26 mouse cellular contexts compared by ENCODE assay signal in the genomic region with DNA sequence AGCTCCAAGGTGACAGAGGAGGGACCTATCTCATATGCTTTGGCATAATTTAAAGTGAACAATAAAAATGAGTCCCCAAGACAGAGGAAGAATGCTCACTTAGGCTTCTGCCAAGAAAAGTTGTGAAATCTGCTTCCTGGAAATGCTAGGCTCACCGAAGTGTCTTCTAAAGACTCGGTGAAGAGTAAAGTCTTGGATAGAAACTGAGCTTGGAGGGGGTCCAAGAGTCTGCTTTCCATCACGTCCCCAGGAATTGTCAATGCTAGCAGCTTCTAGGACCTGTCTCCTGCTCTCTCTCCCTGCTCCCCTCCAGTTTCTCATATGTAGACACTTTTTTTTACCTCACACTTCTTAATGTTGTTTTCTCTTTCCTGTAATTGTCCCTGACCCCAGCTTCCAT.
DNase-seq lines count a peak whose midpoint lies in the region; ATAC-seq and TF ChIP-seq lines count a peak whose summit lies in the region.
"Had no signal": no experiment of that assay in that cellular context is flagged by ENCODE, and none has a peak within 500 bp of the region (broad histone marks: within the 10 kb centered on the region; RNA-seq: fewer than 3 reads in every experiment).

No protein-coding gene starts in this region.

- no peak overlapping the region for H3K27ac ChIP-seq in embryonic facial prominence, embryonic 14.5 days (replicated peaks; ENCODE audit: low read depth, low read length)
- no peak overlapping the region for H3K27ac ChIP-seq in embryonic facial prominence, embryonic 10.5 days (replicated peaks)
- H3K27ac ChIP-seq in lung, embryonic 14.5 days (ENCODE audit: low read depth), result no peak overlapping the region
- H3K27ac ChIP-seq in hindbrain, embryonic 14.5 days, result no peak overlapping the region
- H3K27ac ChIP-seq: embryonic facial prominence, embryonic 12.5 days; forebrain, embryonic 12.5 days; gastrocnemius, adult 2 months; hindbrain, embryonic 12.5 days; intestine, embryonic 15.5 days had no signal

- no peaks in the 10 kb centered on the region for H3K27me3 ChIP-seq in embryonic facial prominence, embryonic 14.5 days (replicated peaks; ENCODE audit: control insufficient read depth, insufficient read depth, low read length)
- H3K27me3 ChIP-seq in embryonic facial prominence, embryonic 10.5 days (replicated peaks; ENCODE audit: low read depth, poor library complexity, severe bottlenecking), result no peaks in the 10 kb centered on the region
- no peaks in the 10 kb centered on the region for H3K27me3 ChIP-seq in lung, embryonic 14.5 days (ENCODE audit: insufficient read depth, low read length)
- H3K27me3 ChIP-seq in hindbrain, embryonic 14.5 days (ENCODE audit: control insufficient read depth, insufficient read depth, low read length), result no peaks in the 10 kb centered on the region
- H3K27me3 ChIP-seq: CH12.LX; embryonic facial prominence, embryonic 12.5 days; forebrain, embryonic 12.5 days; hindbrain, embryonic 12.5 days; intestine, embryonic 15.5 days had no signal

- peak; percentile 57 for DNase-seq in embryonic facial prominence, embryonic 14.5 days (ENCODE audit: low spot score)
- no peak for DNase-seq in embryonic facial prominence, embryonic 10.5 days (ENCODE audit: low spot score)
- peak; percentile 44 for DNase-seq in lung, embryonic 14.5 days
- no peak for DNase-seq in lung, postnatal 36 days
- peak; percentile 38 for DNase-seq in brain, embryonic 14.5 days (ENCODE audit: low read depth)
- DNase-seq in hindbrain, embryonic 14.5 days (ENCODE audit: low spot score), result no peak
- DNase-seq: adrenal gland, postnatal 10 days; adrenal gland, postnatal 36 days; B cell, adult 2 months; cerebellum, adult 11 months; cerebellum, adult 2 months; cerebellum, postnatal 14 days; forebrain, postnatal 0 days; gastrocnemius, adult 2 months; gastrocnemius, postnatal 14 days; heart, adult 11 months had no signal

- TF ChIP-seq CTCF in lung, embryonic 14.5 days (IDR thresholded peaks at IDR 0.05; ENCODE audit: low read depth), result no peak
- TF ChIP-seq CTCF in brain, embryonic 14.5 days (IDR thresholded peaks at IDR 0.05; ENCODE audit: borderline replicate concordance, extremely low read depth, insufficient read depth, insufficient read length), result no peak

- no peaks in the 10 kb centered on the region for H3K36me3 ChIP-seq in embryonic facial prominence, embryonic 14.5 days (ENCODE audit: control insufficient read depth, insufficient read depth, low read length)
- no peaks in the 10 kb centered on the region for H3K36me3 ChIP-seq in embryonic facial prominence, embryonic 10.5 days (replicated peaks)
- no peaks in the 10 kb centered on the region for H3K36me3 ChIP-seq in lung, embryonic 14.5 days (ENCODE audit: insufficient read depth)
- no peaks in the 10 kb centered on the region for H3K36me3 ChIP-seq in hindbrain, embryonic 14.5 days (replicated peaks; ENCODE audit: control insufficient read depth, insufficient read depth)
- H3K36me3 ChIP-seq: embryonic facial prominence, embryonic 12.5 days; forebrain, embryonic 12.5 days; G1E; hindbrain, embryonic 12.5 days; intestine, embryonic 15.5 days had no signal

- ATAC-seq in embryonic facial prominence, embryonic 14.5 days (ENCODE audit: low read depth), result no peak
- no peak for ATAC-seq in lung, embryonic 14.5 days (ENCODE audit: insufficient read depth)
- no peak for ATAC-seq in hindbrain, embryonic 14.5 days (ENCODE audit: low FRiP score)
- ATAC-seq: forebrain, postnatal 0 days; hindbrain, embryonic 16.5 days; intestine, embryonic 15.5 days; Patski had no signal

- H3K4me2 ChIP-seq in embryonic facial prominence, embryonic 14.5 days (ENCODE audit: low read depth, low read length), result no peak overlapping the region
- H3K4me2 ChIP-seq in lung, embryonic 14.5 days, result no peak overlapping the region
- H3K4me2 ChIP-seq in hindbrain, embryonic 14.5 days (replicated peaks), result no peak overlapping the region
- H3K4me2 ChIP-seq: embryonic facial prominence, embryonic 12.5 days; forebrain, embryonic 12.5 days; heart, embryonic 11.5 days; hindbrain, embryonic 12.5 days; intestine, embryonic 15.5 days had no signal

- no peaks in the 10 kb centered on the region for H3K4me1 ChIP-seq in embryonic facial prominence, embryonic 14.5 days (ENCODE audit: control insufficient read depth, insufficient read depth, low read length)
- H3K4me1 ChIP-seq in embryonic facial prominence, embryonic 10.5 days, result no peaks in the 10 kb centered on the region
- H3K4me1 ChIP-seq in lung, embryonic 14.5 days (ENCODE audit: insufficient read depth), result no peaks in the 10 kb centered on the region
- no peaks in the 10 kb centered on the region for H3K4me1 ChIP-seq in hindbrain, embryonic 14.5 days (replicated peaks; ENCODE audit: control insufficient read depth, insufficient read depth, low read length)
- H3K4me1 ChIP-seq: embryonic facial prominence, embryonic 12.5 days; hindbrain, embryonic 12.5 days; intestine, embryonic 15.5 days had no signal

- H3K4me3 ChIP-seq in embryonic facial prominence, embryonic 14.5 days (ENCODE audit: low read depth, low read length), result no peak overlapping the region
- H3K4me3 ChIP-seq in embryonic facial prominence, embryonic 10.5 days, result no peak overlapping the region
- H3K4me3 ChIP-seq in lung, embryonic 14.5 days (ENCODE audit: low read depth, low read length), result no peak overlapping the region
- no peak overlapping the region for H3K4me3 ChIP-seq in hindbrain, embryonic 14.5 days (replicated peaks; ENCODE audit: low read length)
- H3K4me3 ChIP-seq: embryonic facial prominence, embryonic 12.5 days; erythroblast, embryonic 14.5 days; forebrain, embryonic 12.5 days; gastrocnemius, adult 2 months; hindbrain, embryonic 12.5 days; intestine, embryonic 15.5 days had no signal

- H3K9me3 ChIP-seq in embryonic facial prominence, embryonic 14.5 days (ENCODE audit: control insufficient read depth, low read length), result no peaks in the 10 kb centered on the region
- H3K9me3 ChIP-seq in embryonic facial prominence, embryonic 10.5 days, result no peaks in the 10 kb centered on the region
- no peaks in the 10 kb centered on the region for H3K9me3 ChIP-seq in lung, embryonic 14.5 days (ENCODE audit: low read depth, low read length)
- H3K9me3 ChIP-seq in hindbrain, embryonic 14.5 days (ENCODE audit: control insufficient read depth, low read length), result no peaks in the 10 kb centered on the region
- H3K9me3 ChIP-seq: embryonic facial prominence, embryonic 12.5 days; forebrain, embryonic 12.5 days; G1E; hindbrain, embryonic 12.5 days; intestine, embryonic 15.5 days had no signal

- TF ChIP-seq POLR2A in brain, embryonic 14.5 days (IDR thresholded peaks at IDR 0.05; ENCODE audit: borderline replicate concordance, extremely low read depth, insufficient read depth, insufficient read length, poor library complexity, severe bottlenecking), result no peak

- WGBS in embryonic facial prominence, embryonic 14.5 days, result 72% methylated on average over 3 of the region's 3 CpGs
- 90% methylated on average over 3 of the region's 3 CpGs for WGBS in embryonic facial prominence, embryonic 10.5 days
- WGBS in lung, embryonic 14.5 days, result 44% methylated on average over 3 of the region's 3 CpGs
- WGBS in hindbrain, embryonic 14.5 days, result 88% methylated on average over 3 of the region's 3 CpGs

- no peak overlapping the region for H3K9ac ChIP-seq in embryonic facial prominence, embryonic 14.5 days (ENCODE audit: low read depth, low read length)
- no peak overlapping the region for H3K9ac ChIP-seq in lung, embryonic 14.5 days
- no peak overlapping the region for H3K9ac ChIP-seq in hindbrain, embryonic 14.5 days
- H3K9ac ChIP-seq: embryonic facial prominence, embryonic 12.5 days; forebrain, embryonic 12.5 days; forebrain, postnatal 0 days; hindbrain, embryonic 12.5 days; intestine, embryonic 15.5 days had no signal

Comparison
In these comparisons a context has a peak if more than half of its experiments do, and no peak if none do; other contexts are left out.
1. DNase-seq: peak in embryonic facial prominence, embryonic 14.5 days (single experiment), lung, embryonic 14.5 days (single experiment) and brain, embryonic 14.5 days (single experiment); none in embryonic facial prominence, embryonic 10.5 days (single experiment), lung, postnatal 36 days (single experiment) and hindbrain, embryonic 14.5 days (single experiment).